Mouse (Mus musculus): ENCODE data around the gene Dnajb2. TPM values are rescaled to one million over a fixed set of nuclear protein-coding genes. Genes with fewer than 3 reads are reported as not detected.

Gene Dnajb2
- total and polyA plus RNA-seq, 3 experiments = 67.9 to 129 (median 111) TPM

- no peak within 1 kb of the TSS for H3K4me3 ChIP-seq
- no peak within 1 kb of the TSS for H3K9ac ChIP-seq (ENCODE audit: low read depth, low read length)
- TF ChIP-seq CTCF (IDR thresholded peaks at IDR 0.05) (no peak), POLR2A (IDR thresholded peaks at IDR 0.05; ENCODE audit: insufficient read depth, low read depth, low read length) (no peak)
- no peaks in the 10 kb centered on the region for H3K79me2 ChIP-seq (replicated peaks; ENCODE audit: control insufficient read depth, insufficient read depth, low read length)
- no peaks in the 10 kb centered on the region for H3K36me3 ChIP-seq (ENCODE audit: control insufficient read depth, insufficient read depth, low read length)
- intact Hi-C loops (cut with DNase I) = no loop called here
- H3K27ac ChIP-seq = no peak within 1 kb of the TSS
- 10% methylated on average over 32 of the region's 32 CpGs for WGBS
- H3K27me3 ChIP-seq (ENCODE audit: control insufficient read depth, insufficient read depth, low read length) = peaks cover 5% of the 10 kb centered on the region; the same call in 1 of the 2 replicates
- no peaks in the 10 kb centered on the region for H3K4me1 ChIP-seq (ENCODE audit: control insufficient read depth, insufficient read depth, low read length)
- no peak for DNase-seq
Observed at GRCm38 (mm10) chr1:75264091-75264880, 28.1 kb downstream of the Dnajb2 start, which contains the start of gene Ptprn. Gene Ptprn, minus strand, starts transcription at chr1:75264502.

- Histone ChIP-seq H3K27ac (no peak overlapping the region), H3K27me3 (ENCODE audit: control insufficient read depth, insufficient read depth, low read length) (peaks cover 2% of the 10 kb centered on the region), H3K9ac (ENCODE audit: low read depth, low read length) (no peak overlapping the region), H3K4me3 (no peak overlapping the region), H3K79me2 (replicated peaks; ENCODE audit: control insufficient read depth, insufficient read depth, low read length) (no peaks in the 10 kb centered on the region), H3K36me3 (ENCODE audit: control insufficient read depth, insufficient read depth, low read length) (no peaks in the 10 kb centered on the region), H3K4me1 (ENCODE audit: control insufficient read depth, insufficient read depth, low read length) (no peaks in the 10 kb centered on the region)
- peak in 1 of 2 experiments; percentile 47 for DNase-seq
- WGBS = 9% methylated on average over 23 of the region's 23 CpGs
- intact Hi-C loops (cut with DNase I) = no loop called here
- no peak for TF ChIP-seq CTCF (IDR thresholded peaks at IDR 0.05)
- TF ChIP-seq EP300 (IDR thresholded peaks at IDR 0.05; ENCODE audit: insufficient read depth, low read depth, low read length) = no peak
- no peak for TF ChIP-seq POLR2A (IDR thresholded peaks at IDR 0.05; ENCODE audit: insufficient read depth, low read depth, low read length)
Observed at GRCm38 (mm10) chr1:75277195-75278188, 41.3 kb downstream of the Dnajb2 start.

- Histone ChIP-seq H3K9ac (ENCODE audit: low read depth, low read length) (no peak within 1 kb of the TSS), H3K4me1 (ENCODE audit: control insufficient read depth, insufficient read depth, low read length) (no peaks in the 10 kb centered on the region), H3K27me3 (ENCODE audit: control insufficient read depth, insufficient read depth, low read length) (peaks cover 2% of the 10 kb centered on the region), H3K36me3 (ENCODE audit: control insufficient read depth, insufficient read depth, low read length) (no peaks in the 10 kb centered on the region), H3K4me3 (no peak within 1 kb of the TSS), H3K79me2 (replicated peaks; ENCODE audit: control insufficient read depth, insufficient read depth, low read length) (no peaks in the 10 kb centered on the region), H3K27ac (no peak within 1 kb of the TSS)
- intact Hi-C loops (cut with DNase I) = no loop called here
- WGBS = 7% methylated on average over 13 of the region's 13 CpGs
- TF ChIP-seq EP300 (IDR thresholded peaks at IDR 0.05; ENCODE audit: insufficient read depth, low read depth, low read length) (no peak), CTCF (IDR thresholded peaks at IDR 0.05) (no peak), POLR2A (IDR thresholded peaks at IDR 0.05; ENCODE audit: insufficient read depth, low read depth, low read length) (no peak)
- DNase-seq = no peak
Observed at GRCm38 (mm10) chr1:75278228-75278627, 42.0 kb downstream of the Dnajb2 start, which contains the start of gene Resp18. Gene Resp18, minus strand, starts transcription at chr1:75278415.

- no peak for DNase-seq
- Histone ChIP-seq H3K4me1 (ENCODE audit: control insufficient read depth, insufficient read depth, low read length) (no peaks in the 10 kb centered on the region), H3K79me2 (replicated peaks; ENCODE audit: control insufficient read depth, insufficient read depth, low read length) (no peaks in the 10 kb centered on the region), H3K4me3 (no peak overlapping the region), H3K36me3 (ENCODE audit: control insufficient read depth, insufficient read depth, low read length) (no peaks in the 10 kb centered on the region), H3K27me3 (ENCODE audit: control insufficient read depth, insufficient read depth, low read length) (peaks cover 2% of the 10 kb centered on the region), H3K27ac (no peak overlapping the region), H3K9ac (ENCODE audit: low read depth, low read length) (no peak overlapping the region)
- intact Hi-C loops (cut with DNase I) = no loop called here
- WGBS = 67% methylated on average over 5 of the region's 5 CpGs
- TF ChIP-seq POLR2A (IDR thresholded peaks at IDR 0.05; ENCODE audit: insufficient read depth, low read depth, low read length) = no peak
- TF ChIP-seq CTCF (IDR thresholded peaks at IDR 0.05) = no peak
- TF ChIP-seq EP300 (IDR thresholded peaks at IDR 0.05; ENCODE audit: insufficient read depth, low read depth, low read length) = no peak
Observed at GRCm38 (mm10) chr1:75283017-75283416, 46.8 kb downstream of the Dnajb2 start.

DNA sequence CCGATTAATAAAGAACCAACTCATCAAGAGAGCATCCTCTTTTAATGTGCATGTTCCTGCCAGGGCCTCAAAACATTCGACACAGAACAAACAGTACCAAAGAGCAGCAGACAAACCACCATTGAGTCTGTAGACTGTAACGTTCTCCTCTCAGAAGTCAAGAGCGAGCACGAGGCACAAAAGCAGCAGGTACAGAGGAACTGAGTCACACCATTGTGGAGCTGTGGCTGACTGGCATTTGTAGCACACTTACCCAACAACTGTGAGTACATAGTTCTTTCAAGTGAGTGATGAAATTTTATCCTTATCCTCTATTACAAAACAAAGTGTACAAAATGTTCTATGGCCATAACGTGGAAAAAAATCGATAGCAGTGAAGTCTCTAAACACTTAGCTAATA lies 48.7 kb downstream of the Dnajb2 start:
- no peaks in the 10 kb centered on the region for H3K27me3 ChIP-seq (ENCODE audit: control insufficient read depth, insufficient read depth, low read length)
- 80% methylated on average over 7 of the region's 7 CpGs for WGBS
- intact Hi-C loops (cut with DNase I) = no loop called here

More for the DNA sequence above, 48.7 kb downstream of the Dnajb2 start:
- H3K9ac ChIP-seq (ENCODE audit: low read depth, low read length) = no peak overlapping the region
- no peaks in the 10 kb centered on the region for H3K79me2 ChIP-seq (replicated peaks; ENCODE audit: control insufficient read depth, insufficient read depth, low read length)
- H3K4me1 ChIP-seq (ENCODE audit: control insufficient read depth, insufficient read depth, low read length) = no peaks in the 10 kb centered on the region
- TF ChIP-seq CTCF (IDR thresholded peaks at IDR 0.05) = no peak
- no peak for TF ChIP-seq EP300 (IDR thresholded peaks at IDR 0.05; ENCODE audit: insufficient read depth, low read depth, low read length)
- TF ChIP-seq POLR2A (IDR thresholded peaks at IDR 0.05; ENCODE audit: insufficient read depth, low read depth, low read length) = no peak
- H3K36me3 ChIP-seq (ENCODE audit: control insufficient read depth, insufficient read depth, low read length) = no peaks in the 10 kb centered on the region
- H3K27ac ChIP-seq = no peak overlapping the region
- H3K4me3 ChIP-seq = no peak overlapping the region
- DNase-seq = no peak

Measured in heart, adult 2 months (tissue).